Mouse (Mus musculus) liver, embryonic 13.5 days (tissue): ENCODE results near the gene BC048507. TPM values are rescaled to one million over a fixed set of nuclear protein-coding genes. Genes with fewer than 3 reads are reported as not detected.
"Not testable (repeated sequence)": the region's sequence is repeated elsewhere in the genome, so short reads cannot be mapped to it uniquely, and the experiment has no call there.

Source experiments
- ATAC-seq: fragments of 200-750 bp; cut with Nextera tagmentation; 2 replicates; pipeline ENCODE4 v1.8.0; 2017; ENCODE audit warnings: low read depth, mild to moderate bottlenecking, moderate number of reproducible peaks, moderate library complexity
- DNase-seq: peaks from one replicate; pipeline ENCODE4 v3.0.0; 2022
- H3K27ac ChIP-seq: fragments of 300-500 bp; sonication (generic); 2 replicates; pipeline ENCODE4 v1.5.1; 2015; ENCODE audit warnings: moderate library complexity, mild to moderate bottlenecking, inconsistent platforms
- H3K27me3 ChIP-seq: fragments of 300-500 bp; sonication (generic); 2 replicates; pipeline ENCODE4 v1.6.1; 2015; ENCODE audit warnings: mild to moderate bottlenecking, inconsistent platforms
- H3K36me3 ChIP-seq: fragments of 300-500 bp; sonication (generic); 2 replicates; pipeline ENCODE4 v1.6.1; 2015; ENCODE audit warnings: mild to moderate bottlenecking, inconsistent platforms
- H3K4me1 ChIP-seq: fragments of 300-500 bp; sonication (generic); replicated peaks from 2 replicates; pipeline ENCODE4 v1.6.1; 2015; ENCODE audit warnings: inconsistent platforms
- H3K4me2 ChIP-seq: fragments of 300-500 bp; sonication (generic); 2 replicates; pipeline ENCODE4 v1.6.1; 2015; ENCODE audit warnings: inconsistent platforms, mild to moderate bottlenecking, moderate library complexity
- H3K4me3 ChIP-seq: fragments of 300-500 bp; sonication (generic); replicated peaks from 2 replicates; pipeline ENCODE4 v1.5.1; 2015; ENCODE audit warnings: mild to moderate bottlenecking, inconsistent platforms
- H3K9ac ChIP-seq: fragments of 300-500 bp; sonication (generic); 2 replicates; pipeline ENCODE4 v1.6.1; 2015; ENCODE audit warnings: mild to moderate bottlenecking, inconsistent platforms
- H3K9me3 ChIP-seq: fragments of 300-500 bp; sonication (generic); replicated peaks from 2 replicates; pipeline ENCODE4 v1.6.1; 2016; ENCODE audit warnings: inconsistent platforms
- WGBS: fragments of 180-500 bp; shearing (Covaris S2); methylation state at CpG from one replicate; pipeline ENCODE4 v1.1.7; 2015; ENCODE audit not compliant: insufficient replicate concordance; 5-methylcytosine and 5-hydroxymethylcytosine counted together
- polyA plus RNA-seq: library from polyadenylated mRNA; unstranded; fragments of >200 nt; fragmentation: Nextera tagmentation; extraction: Ambion mirVana; gene quantifications from 2 replicates; pipeline ENCODE4 v1.2.1, GENCODE M21; 2015

BC048507 gene
- not detected in 2 replicates for polyA plus RNA-seq

DNA sequence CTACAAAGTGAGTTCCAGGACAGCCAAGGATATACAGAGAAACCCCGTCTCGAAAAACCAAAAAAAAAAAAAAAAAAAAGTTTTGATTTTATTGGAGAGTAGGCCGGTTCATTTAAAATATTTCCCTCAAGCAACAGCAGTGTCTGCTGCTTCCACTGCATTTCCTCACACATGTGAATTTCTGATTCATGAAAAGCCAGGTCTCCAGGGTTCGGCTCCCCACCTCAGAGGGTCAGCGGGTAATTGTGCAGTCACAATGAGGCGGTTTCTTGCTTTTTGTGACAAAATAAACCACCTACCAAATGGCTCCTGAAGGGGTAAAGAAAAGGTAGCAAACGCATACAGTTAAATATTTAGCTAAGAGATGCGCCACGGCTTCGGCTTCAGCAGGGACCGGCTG, at the start of gene BC048507:
BC048507 (plus strand) TSS at position 301 of the 400 bp plus-strand sequence.
- no peak within 1 kb of the TSS for H3K9ac ChIP-seq
- no peaks in the 10 kb centered on the region for H3K36me3 ChIP-seq
- H3K27ac ChIP-seq = no peak within 1 kb of the TSS
- ATAC-seq (no peak), DNase-seq (no peak)
- H3K27me3 ChIP-seq = no peaks in the 10 kb centered on the region
- no peak within 1 kb of the TSS for H3K4me3 ChIP-seq
- H3K4me1 ChIP-seq = no peaks in the 10 kb centered on the region
- H3K9me3 ChIP-seq = no peaks in the 10 kb centered on the region
- no peak within 1 kb of the TSS for H3K4me2 ChIP-seq
- WGBS = 70% methylated on average over 11 of the region's 11 CpGs

DNA sequence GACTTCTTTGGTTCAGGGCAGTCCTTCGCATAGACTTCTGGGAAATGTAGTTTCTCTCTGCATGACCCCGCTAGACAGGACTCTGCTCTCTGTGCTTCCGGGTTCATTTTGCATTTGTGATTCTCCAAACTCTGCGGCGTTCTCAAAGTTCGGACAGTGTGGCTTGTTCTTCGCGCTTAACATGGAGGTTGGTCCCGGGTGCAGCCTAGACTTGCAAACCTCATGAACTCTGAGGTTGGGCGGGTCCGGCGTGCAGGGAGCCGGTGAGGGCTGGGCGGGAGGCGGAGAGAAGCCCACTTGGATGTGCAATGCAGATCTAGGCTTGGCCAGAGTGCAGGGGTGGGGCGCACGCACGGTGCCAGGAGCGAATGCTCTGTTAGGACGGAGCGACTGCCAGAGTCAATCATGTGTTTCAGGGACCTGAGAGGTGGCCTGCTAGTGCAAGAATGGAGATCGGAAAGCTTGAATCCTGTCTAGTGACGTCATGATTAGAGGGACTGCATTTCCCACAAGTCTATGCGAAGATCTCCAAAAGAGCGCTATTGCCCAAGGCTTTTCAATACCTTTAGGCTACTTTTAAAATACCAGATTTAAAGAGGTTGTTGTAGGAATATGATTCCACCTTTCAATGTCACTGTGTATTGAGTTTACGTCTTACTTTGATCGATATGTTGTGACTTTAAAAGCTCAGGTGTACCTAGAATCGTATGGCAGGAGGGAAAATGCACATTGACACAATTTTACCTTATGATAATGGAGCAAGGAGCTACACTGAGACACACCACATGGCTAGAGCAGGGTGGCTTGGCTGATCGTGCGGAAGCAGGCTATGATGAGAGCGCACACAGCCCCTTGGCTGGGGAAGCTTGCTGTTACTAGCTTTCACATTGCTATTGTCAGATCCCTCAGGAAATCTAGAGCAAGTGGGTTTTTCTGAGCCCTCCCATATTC, 49.1 kb upstream of the BC048507 start, which contains the start of gene Zfp273:
Zfp273 (plus strand) TSS at position 31 of the 951 bp plus-strand sequence.
- H3K9ac ChIP-seq = peak within 1 kb of the TSS; percentile 68
- 4% methylated on average over 31 of the region's 31 CpGs for WGBS
- peak; percentile 92 for ATAC-seq
- peaks cover 9% of the 10 kb centered on the region; the same call in 1 of the 2 replicates for H3K36me3 ChIP-seq
- DNase-seq = peak; percentile 51
- H3K27me3 ChIP-seq = no peaks in the 10 kb centered on the region
- peaks cover 3% of the 10 kb centered on the region; the same call in 1 of the 2 replicates for H3K4me1 ChIP-seq
- peak within 1 kb of the TSS; percentile 54 for H3K27ac ChIP-seq
- no peaks in the 10 kb centered on the region for H3K9me3 ChIP-seq
- H3K4me2 ChIP-seq = peak within 1 kb of the TSS; percentile 66
- peak within 1 kb of the TSS; percentile 75 for H3K4me3 ChIP-seq

DNA sequence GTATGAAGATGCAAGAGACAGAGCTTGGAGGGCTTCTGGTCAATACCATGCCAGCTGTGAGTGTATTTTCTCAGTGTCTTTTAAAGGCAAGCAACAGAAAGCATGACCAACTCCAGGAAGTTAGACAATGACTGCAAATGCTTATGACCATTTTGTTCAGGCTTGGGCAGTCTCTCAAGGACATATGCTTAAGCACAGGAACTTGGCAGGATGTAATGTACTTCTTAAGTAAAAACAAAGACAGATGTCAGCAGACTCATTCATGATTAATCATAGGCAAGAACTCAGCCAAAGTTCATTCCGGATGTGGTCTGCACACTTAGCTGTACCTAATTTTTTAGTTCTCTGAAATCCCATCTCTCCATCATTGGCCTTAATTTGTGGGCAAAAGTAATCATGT, 44.5 kb upstream of the BC048507 start:
- no peak overlapping the region for H3K4me3 ChIP-seq
- H3K9ac ChIP-seq = no peak overlapping the region
- H3K27ac ChIP-seq = no peak overlapping the region
- peaks cover 3% of the 10 kb centered on the region; the same call in 1 of the 2 replicates for H3K4me1 ChIP-seq
- DNase-seq = no peak
- H3K9me3 ChIP-seq = no peaks in the 10 kb centered on the region
- 51% methylated on average over 1 of the region's 1 CpGs for WGBS
- no peaks in the 10 kb centered on the region for H3K27me3 ChIP-seq
- peaks cover 23% of the 10 kb centered on the region for H3K36me3 ChIP-seq
- no peak overlapping the region for H3K4me2 ChIP-seq
- ATAC-seq = no peak

DNA sequence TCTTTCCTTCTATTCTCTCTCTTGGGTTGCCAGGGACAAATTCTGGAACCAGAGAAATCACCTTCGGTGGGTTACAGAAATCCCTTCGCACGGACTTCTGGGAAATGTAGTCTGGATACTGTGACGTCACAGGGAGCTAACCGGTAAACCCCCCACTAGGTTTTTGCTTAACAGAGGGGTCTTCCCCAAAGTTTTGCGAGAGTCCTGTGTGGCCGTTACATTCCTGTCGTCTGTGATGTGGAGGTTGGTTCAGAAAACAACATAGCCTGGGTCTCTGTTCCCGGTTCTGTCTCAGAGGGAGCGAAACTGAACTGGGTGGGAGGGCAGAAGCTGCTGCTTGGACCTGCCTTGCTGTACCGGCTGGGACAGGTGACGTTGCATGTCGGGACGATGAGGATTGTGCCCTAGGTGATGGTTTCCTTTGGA, 32.2 kb upstream of the BC048507 start, which contains the start of gene Gm10037:
Gm10037 (plus strand) TSS at position 196 of the 426 bp plus-strand sequence.
- peak; percentile 68 for ATAC-seq
- WGBS = 4% methylated on average over 14 of the region's 14 CpGs

DNA sequence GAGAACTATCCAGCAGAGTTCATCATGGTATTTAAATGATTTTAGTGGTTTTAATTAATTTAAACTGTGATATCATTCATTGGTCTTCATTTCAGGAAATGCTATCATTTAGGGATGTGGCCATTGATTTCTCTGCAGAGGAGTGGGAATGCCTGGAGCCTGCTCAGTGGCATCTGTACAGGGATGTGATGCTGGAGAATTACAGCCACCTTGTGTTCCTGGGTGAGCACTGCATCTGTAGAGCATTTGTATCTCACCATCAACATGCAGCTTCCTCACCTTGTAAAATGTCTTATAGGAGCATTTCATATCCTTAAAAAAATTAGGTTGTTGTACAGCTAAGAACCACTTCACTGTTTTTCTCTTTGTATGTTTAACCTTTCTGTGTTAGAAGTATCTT, 30.0 kb upstream of the BC048507 start:
- not testable (repeated sequence) for ATAC-seq, DNase-seq

More for the DNA sequence above, 32.2 kb upstream of the BC048507 start, which contains the start of gene Gm10037:
- Histone ChIP-seq H3K36me3 (peaks cover 6% of the 10 kb centered on the region), H3K27me3 (no peaks in the 10 kb centered on the region), H3K9me3 (no peaks in the 10 kb centered on the region), H3K4me1 (peaks cover 5% of the 10 kb centered on the region; the same call in 1 of the 2 replicates), H3K9ac (peak within 1 kb of the TSS; percentile 61), H3K27ac (no peak within 1 kb of the TSS), H3K4me3 (peak within 1 kb of the TSS; percentile 65), H3K4me2 (peak within 1 kb of the TSS; percentile 68)
- no peak for DNase-seq

DNA sequence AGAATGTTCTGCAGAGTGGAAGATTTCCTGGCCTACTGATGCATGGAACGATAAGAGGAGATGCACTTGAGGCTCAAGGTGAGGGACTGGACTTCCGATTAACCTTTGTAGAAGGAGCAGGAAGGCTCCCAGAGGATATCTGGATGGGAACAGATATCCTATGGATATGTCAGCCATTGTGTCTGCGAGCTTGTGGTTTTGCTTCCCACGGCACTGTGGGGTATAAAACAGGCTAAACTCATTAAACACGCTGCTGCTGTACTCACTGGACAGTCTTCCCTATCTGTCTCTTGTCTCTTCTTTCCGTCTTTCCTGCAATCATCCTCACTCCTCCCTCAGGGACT, 19.4 kb upstream of the BC048507 start:
- WGBS = 23% methylated on average over 6 of the region's 6 CpGs
- no peaks in the 10 kb centered on the region for H3K36me3 ChIP-seq

More for the DNA sequence above, 30.0 kb upstream of the BC048507 start:
- not testable (repeated sequence) for H3K27ac ChIP-seq, H3K4me3 ChIP-seq, H3K27me3 ChIP-seq, H3K4me1 ChIP-seq, H3K9me3 ChIP-seq, H3K9ac ChIP-seq, H3K36me3 ChIP-seq, H3K4me2 ChIP-seq

DNA sequence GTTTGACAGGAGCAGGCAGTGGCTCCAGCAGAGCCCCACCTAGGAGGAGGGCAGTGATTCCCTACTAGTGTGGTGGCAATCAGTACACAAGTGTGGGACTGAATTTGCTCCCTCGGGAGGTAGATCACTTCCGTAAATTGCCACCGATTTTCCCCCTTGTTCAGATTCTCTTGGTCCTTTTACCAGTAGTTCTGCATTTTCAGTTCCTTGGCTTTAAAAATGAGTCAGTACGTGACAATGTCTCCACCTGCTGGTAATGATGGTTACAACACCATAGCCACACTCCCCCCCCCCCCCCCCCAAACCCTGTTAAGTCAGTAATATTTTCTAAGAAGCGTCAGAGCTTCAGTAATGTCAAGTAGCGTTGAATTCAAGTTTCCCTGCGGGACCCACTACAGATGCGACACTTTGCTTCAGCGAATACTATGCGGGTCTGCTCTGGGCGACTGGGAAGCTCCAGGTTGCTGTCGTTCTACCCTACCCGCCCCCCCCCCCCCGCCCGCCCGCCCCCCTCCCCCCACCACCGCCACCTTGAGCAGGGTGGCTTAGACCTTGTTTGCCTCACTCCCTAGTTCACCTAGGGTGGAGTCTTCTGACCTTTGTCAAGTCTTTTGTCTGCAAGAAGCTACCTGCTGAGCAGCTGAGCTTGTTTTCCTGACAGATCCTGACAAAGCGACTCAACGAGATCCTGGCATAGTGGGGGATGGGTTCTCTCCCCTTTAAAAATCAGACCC, 18.8 kb upstream of the BC048507 start:
- Histone ChIP-seq H3K27ac (no peak overlapping the region), H3K27me3 (no peaks in the 10 kb centered on the region), H3K36me3 (no peaks in the 10 kb centered on the region), H3K4me2 (peak overlapping the region; percentile 43), H3K4me3 (peak overlapping the region; percentile 22), H3K9me3 (no peaks in the 10 kb centered on the region), H3K4me1 (0 out of 2 replicates have a peak, but pooled peaks cover 4% of the 10 kb centered on the region), H3K9ac (no peak overlapping the region)
- DNase-seq = no peak
- under 1% methylated on average over 14 of the region's 19 CpGs for WGBS
- ATAC-seq = no peak; the same call in 1 of the 2 replicates

More for the DNA sequence above, 19.4 kb upstream of the BC048507 start:
- no peak for DNase-seq
- Histone ChIP-seq H3K27me3 (no peaks in the 10 kb centered on the region), H3K27ac (no peak overlapping the region), H3K4me3 (no peak overlapping the region; the same call in 1 of the 2 replicates), H3K4me1 (0 out of 2 replicates have a peak, but pooled peaks cover 4% of the 10 kb centered on the region), H3K4me2 (peak overlapping the region; percentile 43), H3K9ac (no peak overlapping the region), H3K9me3 (no peaks in the 10 kb centered on the region)
- ATAC-seq = no peak

DNA sequence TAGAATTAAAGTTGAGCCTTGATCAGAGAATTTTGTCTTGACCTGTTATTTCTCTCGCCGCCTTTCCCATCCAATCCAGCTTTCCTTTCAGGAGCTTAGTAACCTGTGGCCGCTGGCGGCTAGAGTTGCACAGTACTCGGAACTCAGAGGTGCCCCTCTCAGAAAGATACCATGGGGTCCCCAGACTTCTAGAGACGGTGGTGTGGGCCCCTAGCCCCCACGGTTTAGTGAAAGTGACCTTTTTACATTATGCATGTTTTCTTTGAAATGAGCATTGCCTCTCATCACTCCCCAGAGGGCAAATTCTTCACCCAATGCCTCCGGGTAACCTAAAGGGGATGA, 18.3 kb upstream of the BC048507 start:
- no peak overlapping the region for H3K9ac ChIP-seq
- 24% methylated on average over 8 of the region's 8 CpGs for WGBS

DNA sequence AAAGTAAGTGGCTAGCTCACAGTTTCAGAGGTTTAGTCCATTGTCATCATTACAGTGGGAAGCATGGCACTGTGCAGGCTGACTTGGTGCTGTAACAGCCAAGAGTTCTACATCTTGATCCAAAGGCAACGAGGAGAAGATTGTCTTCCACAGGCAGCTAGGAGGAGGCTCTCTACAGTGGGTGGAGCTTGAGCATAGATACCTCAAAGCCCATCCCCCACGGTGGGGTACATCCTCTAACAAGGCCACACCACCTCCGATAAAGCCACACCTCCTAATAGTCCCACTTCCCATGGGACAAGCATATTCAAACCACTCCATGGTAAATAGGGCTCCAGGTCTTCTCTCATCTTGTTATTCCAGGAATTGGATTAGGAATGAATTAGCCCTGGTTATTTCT, 12.8 kb upstream of the BC048507 start:
- Histone ChIP-seq H3K27ac (no peak overlapping the region), H3K36me3 (no peaks in the 10 kb centered on the region), H3K27me3 (no peaks in the 10 kb centered on the region), H3K4me1 (no peaks in the 10 kb centered on the region), H3K9me3 (no peaks in the 10 kb centered on the region), H3K4me3 (no peak overlapping the region), H3K9ac (no peak overlapping the region), H3K4me2 (no peak overlapping the region)
- whole genome bisulfite sequencing = 50% methylated on average over 3 of the region's 3 CpGs
- ATAC-seq (no peak), DNase-seq (no peak)

More for the DNA sequence above, 18.3 kb upstream of the BC048507 start:
- H3K27ac ChIP-seq = no peak overlapping the region
- H3K27me3 ChIP-seq = no peaks in the 10 kb centered on the region
- peak overlapping the region; percentile 22 for H3K4me3 ChIP-seq
- no peaks in the 10 kb centered on the region for H3K36me3 ChIP-seq
- ATAC-seq (no peak), DNase-seq (no peak)
- H3K4me2 ChIP-seq = peak overlapping the region; percentile 43
- H3K4me1 ChIP-seq = 0 out of 2 replicates have a peak, but pooled peaks cover 4% of the 10 kb centered on the region
- no peaks in the 10 kb centered on the region for H3K9me3 ChIP-seq

DNA sequence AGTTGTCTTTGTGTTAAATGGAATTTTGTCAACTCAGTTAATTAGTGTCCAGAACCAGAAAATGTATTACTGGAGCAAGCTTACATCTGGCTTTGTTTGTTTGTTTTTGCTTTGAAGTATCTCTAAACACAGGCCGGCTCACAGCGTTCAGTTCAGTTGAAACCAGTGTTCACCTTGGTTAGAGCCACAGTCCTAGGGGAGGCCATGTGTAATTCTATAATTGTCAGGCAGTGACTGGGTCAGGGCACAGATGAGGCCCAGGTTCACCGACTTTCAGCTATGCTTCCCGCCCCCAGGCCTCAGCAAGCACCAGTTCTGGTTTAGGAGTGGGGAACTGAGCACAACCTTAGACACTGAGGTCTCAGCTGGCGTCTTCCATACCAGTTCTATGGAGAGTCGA, 10.0 kb upstream of the BC048507 start:
- Histone ChIP-seq H3K4me3 (no peak overlapping the region), H3K9ac (no peak overlapping the region), H3K27me3 (no peaks in the 10 kb centered on the region), H3K27ac (no peak overlapping the region), H3K4me2 (no peak overlapping the region), H3K9me3 (no peaks in the 10 kb centered on the region), H3K36me3 (no peaks in the 10 kb centered on the region), H3K4me1 (no peaks in the 10 kb centered on the region)
- DNase-seq (no peak), ATAC-seq (no peak)
- WGBS = 66% methylated on average over 6 of the region's 6 CpGs

DNA sequence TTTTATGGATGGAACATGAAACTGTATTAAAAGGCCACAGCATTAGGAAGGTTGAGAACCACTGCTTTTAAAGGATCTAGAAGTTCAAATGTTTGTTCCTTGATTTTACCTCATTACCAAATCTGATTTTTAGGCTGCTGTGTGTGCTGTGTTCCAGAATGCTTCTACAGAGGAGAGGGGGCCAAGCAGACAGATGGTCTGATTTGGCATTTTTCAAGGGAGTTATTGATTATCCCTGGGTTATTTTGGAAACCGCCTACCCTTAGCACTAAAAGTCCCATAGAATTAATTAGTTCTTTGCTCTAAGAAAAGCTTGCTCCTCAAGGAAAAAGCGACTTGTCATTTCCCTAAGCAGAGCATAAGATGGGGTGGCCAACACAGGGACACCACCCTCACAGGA, 9.1 kb upstream of the BC048507 start:
- H3K27me3 ChIP-seq = no peaks in the 10 kb centered on the region
- 58% methylated on average over 2 of the region's 2 CpGs for WGBS

More for the DNA sequence above, 9.1 kb upstream of the BC048507 start:
- Histone ChIP-seq H3K36me3 (no peaks in the 10 kb centered on the region), H3K4me1 (no peaks in the 10 kb centered on the region), H3K4me3 (no peak overlapping the region), H3K27ac (no peak overlapping the region), H3K4me2 (no peak overlapping the region), H3K9me3 (no peaks in the 10 kb centered on the region), H3K9ac (no peak overlapping the region)
- ATAC-seq (no peak), DNase-seq (no peak)
